Mouse (Mus musculus): ENCODE results near the gene Scd1. TPM values are rescaled to one million over a fixed set of nuclear protein-coding genes. Genes with fewer than 3 reads are reported as not detected.

The Scd1 gene
- polyA plus RNA-seq, 1 experiment from 2014 or later: 15.3 TPM

DNA sequence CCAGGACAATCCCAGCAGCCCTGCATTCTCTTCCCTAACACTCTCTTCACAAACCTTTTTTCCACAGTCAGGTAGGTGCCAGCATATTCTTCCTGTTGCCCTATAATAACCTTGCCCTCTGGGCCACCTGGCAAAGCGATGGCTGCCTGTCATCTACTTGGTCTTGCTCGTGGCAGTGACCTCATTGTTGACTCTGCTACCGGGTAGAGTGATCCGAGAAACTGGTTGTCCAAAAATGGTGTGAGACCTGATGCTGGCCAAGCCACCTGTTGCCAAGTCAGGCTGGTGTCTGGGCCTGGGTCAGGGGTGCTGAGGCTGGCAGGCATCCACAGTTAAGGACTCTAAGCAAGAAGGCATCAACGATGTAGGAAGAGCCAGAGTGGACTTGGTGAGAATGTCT, 10.4 kb upstream of the Scd1 start:
- 87% methylated on average over 5 of the region's 5 CpGs for WGBS
- Histone ChIP-seq H3K9me3 (no peaks in the 10 kb centered on the region), H3K27me3 (replicated peaks; ENCODE audit: low read depth, poor library complexity, severe bottlenecking) (peaks cover 24% of the 10 kb centered on the region), H3K4me1 (no peaks in the 10 kb centered on the region), H3K4me3 (no peak overlapping the region), H3K36me3 (replicated peaks) (no peaks in the 10 kb centered on the region), H3K27ac (replicated peaks) (no peak overlapping the region)
- DNase-seq (ENCODE audit: low spot score): no peak

GRCm38 (mm10) chr19:44417448-44417847, 9.8 kb upstream of the Scd1 start:
- 65% methylated on average over 4 of the region's 4 CpGs for WGBS
- Histone ChIP-seq H3K9me3 (no peaks in the 10 kb centered on the region), H3K27ac (replicated peaks) (no peak overlapping the region; the same call in 1 of the 2 replicates), H3K27me3 (replicated peaks; ENCODE audit: low read depth, poor library complexity, severe bottlenecking) (peaks cover 24% of the 10 kb centered on the region), H3K4me1 (no peaks in the 10 kb centered on the region), H3K36me3 (replicated peaks) (no peaks in the 10 kb centered on the region), H3K4me3 (no peak overlapping the region)
- DNase-seq (ENCODE audit: low spot score): no peak

GRCm38 (mm10) chr19:44416240-44416639, 8.6 kb upstream of the Scd1 start:
- no peaks in the 10 kb centered on the region for H3K9me3 ChIP-seq
- no peaks in the 10 kb centered on the region for H3K36me3 ChIP-seq (replicated peaks)
- H3K27ac ChIP-seq (replicated peaks): no peak overlapping the region
- no peak for DNase-seq (ENCODE audit: low spot score)
- H3K4me1 ChIP-seq: no peaks in the 10 kb centered on the region
- H3K27me3 ChIP-seq (replicated peaks; ENCODE audit: low read depth, poor library complexity, severe bottlenecking): peaks cover 24% of the 10 kb centered on the region; the same call in 1 of the 2 replicates
- no peak overlapping the region for H3K4me3 ChIP-seq
- WGBS: 82% methylated on average over 5 of the region's 5 CpGs

- Histone ChIP-seq H3K27ac (replicated peaks) (no peak overlapping the region), H3K4me3 (no peak overlapping the region), H3K9me3 (no peaks in the 10 kb centered on the region), H3K27me3 (replicated peaks; ENCODE audit: low read depth, poor library complexity, severe bottlenecking) (peaks cover 24% of the 10 kb centered on the region; the same call in 1 of the 2 replicates), H3K36me3 (replicated peaks) (no peaks in the 10 kb centered on the region), H3K4me1 (no peaks in the 10 kb centered on the region)
- DNase-seq (ENCODE audit: low spot score): no peak
- WGBS: 85% methylated on average over 5 of the region's 5 CpGs
Measured at GRCm38 (mm10) chr19:44415464-44415863, 7.8 kb upstream of the Scd1 start.

DNA sequence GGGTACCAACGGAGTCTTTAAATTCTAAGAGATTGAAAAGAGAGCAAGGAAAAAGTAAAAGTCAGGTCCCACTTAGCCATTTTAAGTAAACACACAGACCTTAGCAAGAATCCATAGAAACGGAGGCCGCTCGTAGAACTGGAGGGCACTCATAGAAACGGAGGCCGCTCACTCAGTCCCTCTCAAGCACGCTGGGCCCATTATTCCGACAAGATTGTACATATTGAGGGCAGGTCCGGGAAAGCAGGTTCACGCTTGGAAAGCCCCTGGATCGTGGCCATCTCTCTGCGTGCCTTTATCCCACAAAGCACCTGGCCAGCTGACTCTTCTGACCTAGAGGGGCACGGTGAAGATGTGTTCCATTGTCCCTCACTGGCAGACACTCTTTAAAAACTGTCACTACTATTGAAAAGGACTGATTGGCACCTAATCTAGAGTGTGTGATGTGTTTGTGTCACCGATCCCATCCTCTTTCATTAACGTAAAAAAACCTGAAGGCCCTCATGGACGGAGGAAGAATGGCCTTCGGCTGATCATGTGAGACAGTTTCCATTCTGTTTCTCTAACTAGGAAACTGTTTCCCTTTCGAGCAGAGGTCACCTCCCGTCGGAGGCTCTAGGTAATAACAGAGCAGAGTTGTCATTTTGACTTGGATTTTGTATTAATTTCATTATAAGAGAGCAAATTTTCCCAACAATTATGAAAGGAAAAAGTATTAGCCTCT, 2.8 kb upstream of the Scd1 start:
- Histone ChIP-seq H3K4me1 (peaks cover 28% of the 10 kb centered on the region), H3K4me3 (no peak overlapping the region), H3K9me3 (no peaks in the 10 kb centered on the region), H3K27me3 (replicated peaks; ENCODE audit: low read depth, poor library complexity, severe bottlenecking) (peaks cover 11% of the 10 kb centered on the region), H3K36me3 (replicated peaks) (peaks cover 9% of the 10 kb centered on the region), H3K27ac (replicated peaks) (no peak overlapping the region)
- 86% methylated on average over 20 of the region's 20 CpGs for WGBS
- no peak for DNase-seq (ENCODE audit: low spot score)

DNA sequence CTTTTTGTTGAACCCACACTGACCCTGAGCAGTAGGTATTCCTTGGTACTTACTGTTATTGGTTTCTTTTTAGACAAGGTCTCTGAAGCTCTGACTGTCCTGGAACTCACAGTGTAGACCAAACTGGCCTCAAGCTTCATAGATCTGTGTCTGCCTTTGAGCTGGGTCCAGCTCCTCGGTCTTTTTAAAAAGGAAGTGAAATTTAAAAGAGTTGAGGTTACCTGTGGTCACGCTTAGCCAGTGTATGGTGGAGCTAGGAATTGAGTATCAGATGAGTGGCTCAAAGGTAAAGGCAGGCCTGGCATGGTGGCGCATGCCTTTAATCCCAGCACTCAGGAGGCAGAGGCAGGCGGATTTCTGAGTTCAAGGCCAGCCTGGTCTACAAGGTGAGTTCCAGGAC, 916 bp upstream of the Scd1 start:
- no peak for DNase-seq (ENCODE audit: low spot score)
- 72% methylated on average over 4 of the region's 4 CpGs for WGBS
- Histone ChIP-seq H3K36me3 (replicated peaks) (peaks cover 26% of the 10 kb centered on the region), H3K9me3 (no peaks in the 10 kb centered on the region), H3K4me3 (peak overlapping the region; percentile 64), H3K27ac (replicated peaks) (peak overlapping the region; percentile 89), H3K4me1 (peaks cover 32% of the 10 kb centered on the region), H3K27me3 (replicated peaks; ENCODE audit: low read depth, poor library complexity, severe bottlenecking) (peaks cover 12% of the 10 kb centered on the region; the same call in 1 of the 2 replicates)

DNA sequence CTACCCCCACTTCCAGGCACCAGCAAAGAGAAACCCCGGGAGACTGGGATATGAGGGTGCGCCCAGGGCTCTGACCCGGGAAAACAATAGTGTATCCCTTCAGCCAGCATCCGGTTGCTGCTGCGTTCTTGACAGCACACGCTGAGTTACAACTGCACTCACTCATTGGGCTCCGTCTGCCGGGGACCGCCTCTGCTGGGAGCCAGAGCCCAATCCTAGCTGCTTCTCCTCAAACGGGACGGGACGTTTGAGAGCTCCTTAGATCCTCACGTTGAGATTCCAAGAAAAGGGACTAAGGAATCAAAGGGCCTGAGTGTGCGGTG, 505 bp upstream of the Scd1 start:
- DNase-seq (ENCODE audit: low spot score): peak; percentile 78
- H3K27me3 ChIP-seq (replicated peaks; ENCODE audit: low read depth, poor library complexity, severe bottlenecking): peaks cover 12% of the 10 kb centered on the region; the same call in 1 of the 2 replicates
- H3K27ac ChIP-seq (replicated peaks): peak overlapping the region; percentile 89
- peaks cover 30% of the 10 kb centered on the region for H3K36me3 ChIP-seq (replicated peaks)
- H3K9me3 ChIP-seq: no peaks in the 10 kb centered on the region
- peak overlapping the region; percentile 64 for H3K4me3 ChIP-seq
- WGBS: under 1% methylated on average over 14 of the region's 14 CpGs
- peaks cover 32% of the 10 kb centered on the region for H3K4me1 ChIP-seq

- no peak overlapping the region for H3K4me3 ChIP-seq
- peaks cover 12% of the 10 kb centered on the region; the same call in 1 of the 2 replicates for H3K27me3 ChIP-seq (replicated peaks; ENCODE audit: low read depth, poor library complexity, severe bottlenecking)
- no peak for DNase-seq (ENCODE audit: low spot score)
- no peak overlapping the region for H3K27ac ChIP-seq (replicated peaks)
- no peaks in the 10 kb centered on the region for H3K9me3 ChIP-seq
- 84% methylated on average over 6 of the region's 6 CpGs for whole genome bisulfite sequencing
- peaks cover 31% of the 10 kb centered on the region for H3K4me1 ChIP-seq
- peaks cover 76% of the 10 kb centered on the region for H3K36me3 ChIP-seq (replicated peaks)
Measured at GRCm38 (mm10) chr19:44403546-44403945, 4.1 kb downstream of the Scd1 start.

DNA sequence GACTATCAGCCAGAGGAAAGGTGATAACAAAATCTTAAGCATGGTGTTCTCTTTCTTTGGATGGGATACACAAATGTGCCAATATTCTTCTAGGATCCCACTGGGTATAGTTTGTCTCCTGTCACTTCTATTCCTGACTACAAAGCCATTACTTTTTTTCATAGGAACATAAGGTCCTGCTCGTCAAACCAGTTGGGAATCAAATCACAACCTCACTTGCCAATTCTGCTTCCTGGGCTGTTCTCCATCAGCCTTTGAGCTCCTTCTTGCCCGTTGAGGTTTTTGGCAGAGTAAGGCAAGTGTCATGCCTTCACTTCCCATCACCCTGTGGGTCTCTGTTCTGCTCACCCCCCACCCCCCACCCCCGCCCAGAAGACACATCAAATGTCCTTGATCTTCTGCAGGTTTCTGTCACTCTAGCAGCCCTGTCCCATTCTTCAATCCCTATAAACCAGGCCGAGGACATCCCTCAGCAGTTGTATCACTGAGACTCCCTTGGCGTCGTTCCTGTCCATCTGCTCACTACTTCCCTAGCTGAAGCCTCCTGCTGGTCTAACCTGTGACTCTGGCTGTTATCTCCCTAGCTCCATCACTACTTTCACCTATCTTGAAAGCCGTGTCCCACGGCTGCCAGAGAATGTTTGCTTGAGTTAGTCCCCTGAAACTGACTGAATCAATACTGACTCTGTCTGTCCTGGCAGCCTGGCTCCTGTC, 7.0 kb downstream of the Scd1 start:
- WGBS: 88% methylated on average over 8 of the region's 8 CpGs
- DNase-seq (ENCODE audit: low spot score): no peak
- Histone ChIP-seq H3K36me3 (replicated peaks) (peaks cover 98% of the 10 kb centered on the region), H3K4me3 (no peak overlapping the region), H3K27ac (replicated peaks) (no peak overlapping the region), H3K27me3 (replicated peaks; ENCODE audit: low read depth, poor library complexity, severe bottlenecking) (0 out of 2 replicates have a peak, but pooled peaks cover 3% of the 10 kb centered on the region), H3K9me3 (no peaks in the 10 kb centered on the region), H3K4me1 (peaks cover 6% of the 10 kb centered on the region)

GRCm38 (mm10) chr19:44400076-44400475, 7.6 kb downstream of the Scd1 start:
- Histone ChIP-seq H3K9me3 (no peaks in the 10 kb centered on the region), H3K27me3 (replicated peaks; ENCODE audit: low read depth, poor library complexity, severe bottlenecking) (no peaks in the 10 kb centered on the region), H3K36me3 (replicated peaks) (peaks cover 95% of the 10 kb centered on the region), H3K27ac (replicated peaks) (no peak overlapping the region), H3K4me3 (no peak overlapping the region), H3K4me1 (0 out of 2 replicates have a peak, but pooled peaks cover under 1% of the 10 kb centered on the region)
- DNase-seq (ENCODE audit: low spot score): no peak
- 97% methylated on average over 18 of the region's 18 CpGs for WGBS

- H3K9me3 ChIP-seq: no peaks in the 10 kb centered on the region
- no peak overlapping the region for H3K27ac ChIP-seq (replicated peaks)
- peaks cover 71% of the 10 kb centered on the region for H3K36me3 ChIP-seq (replicated peaks)
- 88% methylated on average over 5 of the region's 5 CpGs for WGBS
- no peak for DNase-seq (ENCODE audit: low spot score)
- H3K27me3 ChIP-seq (replicated peaks; ENCODE audit: low read depth, poor library complexity, severe bottlenecking): no peaks in the 10 kb centered on the region
- no peaks in the 10 kb centered on the region for H3K4me1 ChIP-seq
- no peak overlapping the region for H3K4me3 ChIP-seq
Measured at GRCm38 (mm10) chr19:44396742-44397141, 10.9 kb downstream of the Scd1 start.

DNA sequence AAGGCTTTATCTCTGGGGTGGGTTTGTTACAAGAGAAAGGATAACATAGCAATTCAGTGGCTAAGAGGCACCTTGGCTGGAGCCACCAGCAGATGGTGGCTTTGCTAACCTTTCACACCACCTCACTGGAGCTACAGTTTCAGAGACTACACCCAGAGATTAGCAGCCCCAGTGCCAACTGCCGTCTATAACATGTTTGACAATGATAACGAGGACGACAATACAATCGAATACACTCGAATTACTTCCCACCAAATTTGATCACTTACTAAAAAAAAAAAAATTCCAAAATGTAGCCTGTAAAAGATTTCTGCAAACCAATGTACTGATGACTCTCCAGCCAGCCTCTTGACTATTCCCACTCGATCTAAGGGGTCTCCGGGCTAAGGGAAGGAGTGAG, 12.7 kb downstream of the Scd1 start:
- Histone ChIP-seq H3K36me3 (replicated peaks) (peaks cover 53% of the 10 kb centered on the region), H3K27ac (replicated peaks) (no peak overlapping the region), H3K4me3 (no peak overlapping the region), H3K9me3 (no peaks in the 10 kb centered on the region), H3K4me1 (peaks cover 2% of the 10 kb centered on the region), H3K27me3 (replicated peaks; ENCODE audit: low read depth, poor library complexity, severe bottlenecking) (no peaks in the 10 kb centered on the region)
- 89% methylated on average over 7 of the region's 7 CpGs for WGBS
- no peak for DNase-seq (ENCODE audit: low spot score)

GRCm38 (mm10) chr19:44393962-44394422, 13.7 kb downstream of the Scd1 start:
- no peak for DNase-seq (ENCODE audit: low spot score)
- no peaks in the 10 kb centered on the region for H3K27me3 ChIP-seq (replicated peaks; ENCODE audit: low read depth, poor library complexity, severe bottlenecking)
- H3K4me3 ChIP-seq: no peak overlapping the region
- H3K36me3 ChIP-seq (replicated peaks): peaks cover 43% of the 10 kb centered on the region
- H3K9me3 ChIP-seq: no peaks in the 10 kb centered on the region
- WGBS: 79% methylated on average over 5 of the region's 5 CpGs
- no peak overlapping the region for H3K27ac ChIP-seq (replicated peaks)
- H3K4me1 ChIP-seq: peaks cover 12% of the 10 kb centered on the region

Measured in embryonic facial prominence, embryonic 10.5 days (tissue).